Mouse (Mus musculus) cerebellum, adult 8-10 months (tissue): ENCODE measurements around the gene Acox3.

ENCODE experiments used
- DNase-seq: peaks from one replicate; pipeline ENCODE4 v3.0.0; 2022

Gene Acox3

GRCm38 (mm10) chr5:35655753-35656485, 73.1 kb downstream of the Acox3 start:
- DNase-seq = no peak

DNA sequence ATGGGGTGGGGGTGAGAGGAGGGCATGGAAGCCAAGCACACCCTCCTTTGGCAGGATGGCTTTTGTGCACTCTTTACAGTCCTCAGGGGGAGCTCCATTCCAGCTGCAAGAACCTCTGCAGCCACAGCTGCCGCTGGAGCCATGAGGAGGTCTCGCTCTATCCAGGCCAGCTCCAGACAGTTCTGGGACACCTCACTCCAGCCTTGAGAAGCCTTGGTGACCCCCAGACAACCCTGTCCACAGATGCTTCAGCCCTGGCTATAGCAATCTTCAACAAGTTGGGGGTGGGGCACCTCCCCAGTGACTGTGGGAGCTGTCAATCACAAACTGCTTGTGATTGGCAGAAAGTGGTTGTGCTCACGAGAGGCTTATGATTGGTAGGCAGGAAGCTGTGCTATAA, 76.7 kb downstream of the Acox3 start:
- no peak for DNase-seq

- no peak for DNase-seq
Measured at GRCm38 (mm10) chr5:35661210-35661609, 78.4 kb downstream of the Acox3 start.

DNA sequence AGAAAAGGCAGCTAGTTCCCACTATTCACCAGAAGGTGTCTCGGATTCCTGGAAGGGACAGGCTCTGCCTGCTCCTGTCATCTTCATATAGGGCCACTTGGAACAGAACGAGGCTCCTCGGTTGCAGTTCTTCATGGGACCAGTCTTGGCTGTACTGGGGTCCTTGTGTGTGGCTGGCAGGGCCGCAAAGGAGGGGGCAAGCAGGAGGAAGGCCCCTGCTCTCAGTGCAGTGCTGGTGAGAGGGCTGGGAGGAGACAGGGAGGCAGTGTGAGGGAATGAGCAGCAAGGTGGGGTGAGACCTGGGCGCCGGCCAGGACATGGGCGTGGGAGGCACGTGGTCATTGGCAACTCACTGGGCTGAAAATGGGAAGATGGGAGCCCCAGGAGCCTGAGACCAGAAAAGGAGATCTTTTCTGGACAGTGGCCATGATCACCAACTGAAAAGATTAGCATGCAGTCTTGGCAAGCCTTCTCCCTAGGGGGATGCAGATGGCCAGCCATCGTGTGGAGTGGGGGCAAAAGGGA, 79.2 kb downstream of the Acox3 start:
- no peak for DNase-seq
